Mouse (Mus musculus) cerebellum, adult 18-20 months (tissue): Measurements from ENCODE around the gene Olfr1391.
"Not testable (repeated sequence)": the region's sequence is repeated elsewhere in the genome, so short reads cannot be mapped to it uniquely, and the experiment has no call there.

Source experiments
- DNase-seq, 2 experiments: peaks; one replicate each; pipeline ENCODE4 v3.0.0; 2021

Gene Olfr1391

DNA sequence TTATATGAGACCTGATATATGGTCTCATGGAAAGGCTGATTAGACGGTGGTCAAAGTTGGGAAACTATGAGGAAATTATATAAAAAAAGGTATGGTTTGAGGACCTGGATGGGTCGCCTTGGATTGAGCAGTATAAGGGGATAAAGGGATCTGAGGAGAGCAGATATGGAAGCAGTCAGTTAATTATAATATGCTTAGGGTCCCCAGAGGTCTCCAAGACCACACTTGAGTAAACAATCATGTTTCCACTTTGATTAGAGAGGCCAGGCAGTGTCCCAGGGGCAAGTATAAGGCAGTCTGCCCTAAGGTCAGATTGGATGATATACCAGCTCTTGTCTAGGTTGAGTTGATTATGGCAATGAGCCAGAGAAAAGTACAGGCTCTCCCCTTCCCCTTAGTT, at the start of gene Olfr1391:
TSS of gene Olfr1391 (plus strand) at position 301 of the 400 bp plus-strand sequence.
- DNase-seq = no peak

DNA sequence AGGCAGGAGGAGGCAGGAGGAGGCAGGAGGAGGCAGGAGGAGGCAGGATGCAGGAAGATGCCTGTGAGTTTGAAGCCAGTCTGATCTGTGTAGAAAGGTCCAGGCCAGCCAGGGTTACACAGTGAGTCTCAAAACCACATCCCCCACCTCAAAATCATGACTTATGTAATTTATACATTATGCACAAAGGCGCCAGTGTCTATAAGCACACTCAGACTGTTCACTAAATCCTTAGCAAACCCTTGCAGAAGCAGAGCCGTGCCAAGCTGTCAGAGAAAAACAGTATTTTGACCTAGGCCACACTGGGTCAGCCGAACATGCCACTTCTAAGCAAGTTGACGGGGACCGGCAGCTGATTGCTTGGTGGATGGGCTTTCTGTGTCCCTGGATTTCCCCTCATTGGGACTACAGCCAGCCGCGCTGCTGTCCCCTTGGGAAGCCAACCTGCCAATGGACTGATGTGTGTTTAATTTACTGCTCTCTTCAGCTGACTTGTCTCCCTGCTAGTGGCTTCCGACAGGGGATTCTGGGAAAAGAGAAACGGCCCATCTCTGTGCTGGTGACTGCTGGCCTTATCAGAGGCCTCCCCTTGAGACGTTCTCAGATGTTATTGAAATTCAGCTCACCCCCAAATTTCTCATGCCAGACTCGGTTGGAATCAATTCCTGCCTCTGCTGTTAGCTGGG, 48.6 kb upstream of the Olfr1391 start:
- no peak for DNase-seq

- no peak for DNase-seq
These were observed 44.3 kb upstream of the Olfr1391 start, which contains the start of gene Olfr1393 for GRCm38 (mm10) chr11:49278222-49278621. Gene Olfr1393, plus strand, starts transcription at chr11:49278304.

DNA sequence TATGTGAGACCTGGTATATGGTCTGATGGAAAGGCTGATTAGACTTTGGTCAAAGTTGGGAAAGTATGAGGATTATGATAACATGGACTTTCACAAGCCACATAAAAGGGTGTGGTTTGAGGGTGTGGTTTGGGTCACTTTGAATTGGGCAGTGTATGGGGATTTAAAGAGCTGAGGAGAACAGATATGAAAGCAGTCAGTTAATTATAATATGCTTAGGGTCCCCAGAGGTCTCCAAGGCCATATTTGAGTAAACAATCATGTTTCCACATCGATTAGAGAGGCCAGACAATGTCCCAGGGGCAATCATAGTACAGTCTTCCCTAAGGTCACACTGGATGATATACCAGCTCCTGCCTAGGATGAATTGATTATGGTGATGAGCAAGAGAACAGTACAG, 37.6 kb upstream of the Olfr1391 start, which contains the start of gene Olfr1392:
TSS of gene Olfr1392 (plus strand) at position 301 of the 400 bp plus-strand sequence.
- DNase-seq = not testable (repeated sequence)

DNA sequence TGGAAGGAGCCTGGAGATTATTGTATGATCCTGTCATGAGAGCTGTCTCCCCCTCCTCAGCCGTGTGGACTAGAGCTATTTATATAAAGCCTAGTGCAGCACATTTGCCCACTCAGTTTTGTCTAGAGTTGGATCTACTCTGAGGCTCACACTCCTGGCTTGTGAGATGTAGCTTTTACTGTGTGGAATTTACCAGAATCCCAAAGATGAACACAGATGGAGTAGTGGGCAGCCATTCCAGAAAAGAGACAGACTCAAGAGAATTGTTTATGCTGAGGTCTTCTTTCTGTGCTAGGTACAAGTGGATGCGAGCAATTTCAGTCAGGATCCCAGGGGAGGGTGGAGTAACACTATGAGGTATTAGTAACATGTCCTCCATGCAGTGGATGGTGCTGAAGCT, 35.3 kb upstream of the Olfr1391 start:
- DNase-seq = no peak

GRCm38 (mm10) chr11:49292777-49293176, 29.8 kb upstream of the Olfr1391 start:
- no peak for DNase-seq

DNA sequence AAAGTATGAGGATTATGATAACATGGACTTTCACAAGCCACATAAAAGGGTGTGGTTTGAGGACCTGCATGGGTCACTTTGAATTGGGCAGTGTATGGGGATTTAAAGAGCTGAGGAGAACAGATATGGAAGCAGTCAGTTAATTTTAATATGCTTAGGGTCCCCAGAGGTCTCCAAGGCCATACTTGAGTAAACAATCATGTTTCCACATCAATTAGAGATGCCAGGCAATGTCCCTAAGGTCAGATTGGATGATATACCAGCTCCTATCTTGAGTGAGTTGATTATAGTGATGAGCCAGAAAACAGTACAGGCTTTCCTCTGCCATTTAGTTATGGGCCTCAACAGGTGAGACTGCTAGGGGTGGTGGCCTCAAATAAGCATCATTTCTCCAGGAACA, 18.1 kb upstream of the Olfr1391 start, which contains the start of gene Olfr10:
TSS of gene Olfr10 (plus strand) at position 301 of the 400 bp plus-strand sequence.
- no peak for DNase-seq

GRCm38 (mm10) chr11:49308547-49308946, 14.0 kb upstream of the Olfr1391 start:
- not testable (repeated sequence) for DNase-seq

GRCm38 (mm10) chr11:49326726-49327125, 4.2 kb downstream of the Olfr1391 start:
- DNase-seq = no peak

- DNase-seq = no peak
These were observed 7.1 kb downstream of the Olfr1391 start for GRCm38 (mm10) chr11:49329686-49330085.

GRCm38 (mm10) chr11:49334888-49335287, 12.3 kb downstream of the Olfr1391 start, which contains the start of gene Olfr1390:
Gene Olfr1390, plus strand, starts transcription at chr11:49335188.
- no peak for DNase-seq

DNA sequence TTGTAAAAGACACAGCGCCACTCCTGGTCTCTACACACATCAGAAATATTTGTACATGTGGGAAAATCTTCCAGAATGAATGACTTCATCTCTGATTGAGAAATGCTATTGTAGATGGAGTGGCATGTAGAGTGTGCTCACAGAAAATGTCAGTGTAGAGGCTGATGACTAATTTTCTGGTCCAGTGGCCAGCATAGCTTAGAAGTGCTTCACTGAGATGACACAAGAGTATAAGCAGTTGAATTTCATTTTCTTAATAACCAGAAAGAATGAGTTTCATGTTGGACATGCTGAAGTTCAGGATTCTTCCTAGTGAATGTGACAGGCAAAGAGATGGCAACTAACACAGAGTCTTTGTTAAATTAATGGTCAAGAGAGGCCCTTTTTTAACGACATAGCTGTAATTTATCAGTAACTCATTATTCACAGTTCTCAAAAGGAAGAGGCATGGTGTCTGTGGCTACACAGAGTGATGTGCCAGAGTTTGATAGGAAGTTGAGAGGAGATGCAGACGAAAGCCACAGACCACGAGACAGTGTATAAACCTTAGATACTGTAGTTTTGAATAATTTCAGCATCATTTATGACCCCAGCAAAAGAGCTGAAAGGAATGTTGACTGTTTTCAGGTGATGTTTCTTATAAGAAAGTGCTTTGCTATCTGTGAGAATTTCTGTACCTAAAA, 14.7 kb downstream of the Olfr1391 start:
- no peak for DNase-seq
